Mouse (Mus musculus) embryonic facial prominence, embryonic 10.5 days (tissue): ENCODE measurements around the gene Mid1ip1. TPM values are rescaled to one million over a fixed set of nuclear protein-coding genes. Genes with fewer than 3 reads are reported as not detected.

Experiments used
- DNase-seq: peaks from one replicate; pipeline ENCODE4 v3.0.0-alpha.2; 2017; ENCODE audit warnings: low spot score
- H3K27ac ChIP-seq: fragments of 300-500 bp; sonication (generic); replicated peaks from 2 replicates; pipeline ENCODE4 v1.5.1; 2016; ENCODE audit warnings: mild to moderate bottlenecking
- H3K27me3 ChIP-seq: fragments of 300-500 bp; sonication (generic); replicated peaks from 2 replicates; pipeline ENCODE4 v1.6.1; 2016; ENCODE audit warnings: low read depth, mild to moderate bottlenecking; ENCODE audit not compliant: poor library complexity, severe bottlenecking
- H3K36me3 ChIP-seq: fragments of 300-500 bp; sonication (generic); replicated peaks from 2 replicates; pipeline ENCODE4 v1.6.1; 2016; ENCODE audit warnings: mild to moderate bottlenecking, moderate library complexity
- H3K4me1 ChIP-seq: fragments of 300-500 bp; sonication (generic); 2 replicates; pipeline ENCODE4 v1.6.1; 2016
- H3K4me3 ChIP-seq: fragments of 300-500 bp; sonication (generic); 2 replicates; pipeline ENCODE4 v1.5.1; 2016; ENCODE audit warnings: mild to moderate bottlenecking, moderate library complexity
- H3K9me3 ChIP-seq: fragments of 300-500 bp; sonication (generic); 2 replicates; pipeline ENCODE4 v1.6.1; 2016; ENCODE audit warnings: mild to moderate bottlenecking
- WGBS: fragments of 180-500 bp; shearing (Covaris S2); methylation state at CpG from one replicate; pipeline ENCODE4 v1.1.7; 2016; 5-methylcytosine and 5-hydroxymethylcytosine counted together
- polyA plus RNA-seq: library from polyadenylated mRNA; unstranded; fragments of >200 nt; fragmentation: Nextera tagmentation; extraction: Ambion mirVana; gene quantifications from 2 replicates; pipeline ENCODE4 v1.2.1, GENCODE M21; 2016

Gene Mid1ip1
- 30.2 and 31.9 TPM in 2 replicates for polyA plus RNA-seq

GRCm38 (mm10) chrX:10714696-10715140 lies at the start of gene Mid1ip1:
TSS of gene Mid1ip1 (plus strand) at chrX:10715013.
- peaks cover 23% of the 10 kb centered on the region for H3K27me3 ChIP-seq
- H3K9me3 ChIP-seq, result no peaks in the 10 kb centered on the region
- peak within 1 kb of the TSS; percentile 73 for H3K27ac ChIP-seq
- H3K4me3 ChIP-seq, result peak within 1 kb of the TSS; percentile 44
- WGBS, result 19% methylated on average over 12 of the region's 12 CpGs
- DNase-seq, result peak; percentile 85
- H3K36me3 ChIP-seq, result no peaks in the 10 kb centered on the region
- H3K4me1 ChIP-seq, result 0 out of 2 replicates have a peak, but pooled peaks cover 15% of the 10 kb centered on the region

- no peak for DNase-seq
- Histone ChIP-seq H3K9me3 (no peaks in the 10 kb centered on the region), H3K27ac (no peak overlapping the region), H3K4me3 (no peak overlapping the region), H3K4me1 (no peaks in the 10 kb centered on the region), H3K36me3 (no peaks in the 10 kb centered on the region), H3K27me3 (no peaks in the 10 kb centered on the region)
- WGBS, result 91% methylated on average over 5 of the region's 5 CpGs
Measured at GRCm38 (mm10) chrX:10694455-10695180, 20.2 kb upstream of the Mid1ip1 start.

GRCm38 (mm10) chrX:10706728-10707127 lies 8.1 kb upstream of the Mid1ip1 start:
- 90% methylated on average over 3 of the region's 3 CpGs for WGBS
- no peak for DNase-seq

GRCm38 (mm10) chrX:10713839-10714637 lies 775 bp upstream of the Mid1ip1 start:
- Histone ChIP-seq H3K4me3 (peak overlapping the region; percentile 44), H3K27ac (peak overlapping the region; percentile 73), H3K4me1 (0 out of 2 replicates have a peak, but pooled peaks cover 13% of the 10 kb centered on the region), H3K27me3 (peaks cover 20% of the 10 kb centered on the region), H3K36me3 (no peaks in the 10 kb centered on the region), H3K9me3 (no peaks in the 10 kb centered on the region)
- no peak for DNase-seq
- WGBS, result 42% methylated on average over 11 of the region's 11 CpGs

More at GRCm38 (mm10) chrX:10706728-10707127, 8.1 kb upstream of the Mid1ip1 start:
- H3K4me3 ChIP-seq, result no peak overlapping the region
- no peaks in the 10 kb centered on the region for H3K27me3 ChIP-seq
- no peak overlapping the region for H3K27ac ChIP-seq
- no peaks in the 10 kb centered on the region for H3K9me3 ChIP-seq
- H3K36me3 ChIP-seq, result no peaks in the 10 kb centered on the region
- H3K4me1 ChIP-seq, result no peaks in the 10 kb centered on the region

- H3K9me3 ChIP-seq, result no peaks in the 10 kb centered on the region
- H3K36me3 ChIP-seq, result no peaks in the 10 kb centered on the region
- H3K27ac ChIP-seq, result peak overlapping the region; percentile 84
- 0 out of 2 replicates have a peak, but pooled peaks cover 21% of the 10 kb centered on the region for H3K4me1 ChIP-seq
- H3K27me3 ChIP-seq, result peaks cover 23% of the 10 kb centered on the region
- H3K4me3 ChIP-seq, result peak overlapping the region; percentile 65
- 15% methylated on average over 50 of the region's 50 CpGs for WGBS
- DNase-seq, result peak; percentile 85
Measured at GRCm38 (mm10) chrX:10716917-10717763, 2.3 kb downstream of the Mid1ip1 start.

GRCm38 (mm10) chrX:10718021-10718837 lies 3.4 kb downstream of the Mid1ip1 start:
- Histone ChIP-seq H3K36me3 (no peaks in the 10 kb centered on the region), H3K4me3 (peak overlapping the region; percentile 65), H3K9me3 (no peaks in the 10 kb centered on the region), H3K4me1 (0 out of 2 replicates have a peak, but pooled peaks cover 21% of the 10 kb centered on the region), H3K27me3 (peaks cover 31% of the 10 kb centered on the region), H3K27ac (peak overlapping the region; percentile 84)
- DNase-seq, result peak; percentile 41
- 15% methylated on average over 61 of the region's 61 CpGs for WGBS

GRCm38 (mm10) chrX:10718838-10719539 lies 4.2 kb downstream of the Mid1ip1 start:
- peak; percentile 50 for DNase-seq
- H3K27ac ChIP-seq, result peak overlapping the region; percentile 84
- H3K4me3 ChIP-seq, result peak overlapping the region; percentile 65
- no peaks in the 10 kb centered on the region for H3K9me3 ChIP-seq
- H3K36me3 ChIP-seq, result no peaks in the 10 kb centered on the region
- WGBS, result 22% methylated on average over 22 of the region's 22 CpGs
- H3K27me3 ChIP-seq, result peaks cover 34% of the 10 kb centered on the region
- H3K4me1 ChIP-seq, result 0 out of 2 replicates have a peak, but pooled peaks cover 21% of the 10 kb centered on the region

GRCm38 (mm10) chrX:10720391-10720790 lies 5.6 kb downstream of the Mid1ip1 start:
- DNase-seq, result no peak
- Histone ChIP-seq H3K27ac (no peak overlapping the region), H3K36me3 (no peaks in the 10 kb centered on the region), H3K4me1 (0 out of 2 replicates have a peak, but pooled peaks cover 15% of the 10 kb centered on the region), H3K27me3 (peaks cover 34% of the 10 kb centered on the region), H3K4me3 (no peak overlapping the region), H3K9me3 (no peaks in the 10 kb centered on the region)
- WGBS, result 39% methylated on average over 6 of the region's 6 CpGs

GRCm38 (mm10) chrX:10724571-10724970 lies 9.8 kb downstream of the Mid1ip1 start:
- no peak overlapping the region for H3K4me3 ChIP-seq
- H3K27me3 ChIP-seq, result peaks cover 11% of the 10 kb centered on the region; the same call in 1 of the 2 replicates
- peaks cover 14% of the 10 kb centered on the region; the same call in 1 of the 2 replicates for H3K4me1 ChIP-seq
- DNase-seq, result no peak
- no peak overlapping the region for H3K27ac ChIP-seq
- no peaks in the 10 kb centered on the region for H3K9me3 ChIP-seq
- H3K36me3 ChIP-seq, result no peaks in the 10 kb centered on the region
- WGBS, result 85% methylated on average over 1 of the region's 1 CpGs

- no peak overlapping the region for H3K4me3 ChIP-seq
- H3K27ac ChIP-seq, result no peak overlapping the region
- no peaks in the 10 kb centered on the region for H3K9me3 ChIP-seq
- DNase-seq, result no peak
- H3K36me3 ChIP-seq, result no peaks in the 10 kb centered on the region
- no peaks in the 10 kb centered on the region; the same call in 1 of the 2 replicates for H3K27me3 ChIP-seq
- WGBS, result 23% methylated on average over 5 of the region's 6 CpGs
- peaks cover 10% of the 10 kb centered on the region; the same call in 1 of the 2 replicates for H3K4me1 ChIP-seq
Measured at GRCm38 (mm10) chrX:10729488-10729887, 14.7 kb downstream of the Mid1ip1 start.

- no peak overlapping the region for H3K27ac ChIP-seq
- no peak for DNase-seq
- no peak overlapping the region for H3K4me3 ChIP-seq
- 23% methylated on average over 1 of the region's 1 CpGs for WGBS
- no peaks in the 10 kb centered on the region for H3K36me3 ChIP-seq
- H3K4me1 ChIP-seq, result peaks cover 3% of the 10 kb centered on the region; the same call in 1 of the 2 replicates
- H3K9me3 ChIP-seq, result no peaks in the 10 kb centered on the region
- H3K27me3 ChIP-seq, result no peaks in the 10 kb centered on the region; the same call in 1 of the 2 replicates
Measured at GRCm38 (mm10) chrX:10734453-10734852, 19.6 kb downstream of the Mid1ip1 start.
